Mouse (Mus musculus): ENCODE data around the gene Mcam. TPM values are rescaled to one million over a fixed set of nuclear protein-coding genes. Genes with fewer than 3 reads are reported as not detected.

Mcam gene
- total and polyA plus RNA-seq, 2 experiments from 2014 or later = 4.4 to 14.6 TPM

GRCm38 (mm10) chr9:44135731-44136411, 1.6 kb downstream of the Mcam start:
- H3K27ac ChIP-seq (ENCODE audit: low read depth, low read length) = no peak overlapping the region
- H3K9me3 ChIP-seq (ENCODE audit: low read length) = no peaks in the 10 kb centered on the region
- no peak for TF ChIP-seq CTCF (IDR thresholded peaks at IDR 0.05)
- DNase-seq (ENCODE audit: low spot score) (no peak), ATAC-seq (ENCODE audit: low FRiP score) (peak; percentile 14; the same call in 1 of the 2 replicates)
- H3K9ac ChIP-seq (replicated peaks; ENCODE audit: low read length, poor library complexity, severe bottlenecking) = no peak overlapping the region
- 67% methylated on average over 7 of the region's 7 CpGs for WGBS
- H3K36me3 ChIP-seq (ENCODE audit: insufficient read depth, low read length) = no peaks in the 10 kb centered on the region
- H3K4me1 ChIP-seq (ENCODE audit: insufficient read depth, low read length) = peaks cover 2% of the 10 kb centered on the region
- peak overlapping the region; percentile 39; the same call in 1 of the 2 replicates for H3K4me3 ChIP-seq (ENCODE audit: low read depth, low read length)
- peak overlapping the region; percentile 78 for H3K4me2 ChIP-seq (ENCODE audit: low read depth, low read length, poor library complexity, severe bottlenecking)
- H3K27me3 ChIP-seq (ENCODE audit: insufficient read depth, low read length) = peaks cover 32% of the 10 kb centered on the region

- Histone ChIP-seq H3K27ac (ENCODE audit: low read depth, low read length) (no peak overlapping the region), H3K27me3 (ENCODE audit: insufficient read depth, low read length) (peaks cover 30% of the 10 kb centered on the region), H3K4me2 (ENCODE audit: low read depth, low read length, poor library complexity, severe bottlenecking) (no peak overlapping the region), H3K4me1 (ENCODE audit: insufficient read depth, low read length) (peaks cover 2% of the 10 kb centered on the region), H3K9ac (replicated peaks; ENCODE audit: low read length, poor library complexity, severe bottlenecking) (no peak overlapping the region), H3K9me3 (ENCODE audit: low read length) (no peaks in the 10 kb centered on the region), H3K36me3 (ENCODE audit: insufficient read depth, low read length) (peaks cover 6% of the 10 kb centered on the region; the same call in 1 of the 2 replicates), H3K4me3 (ENCODE audit: low read depth, low read length) (no peak overlapping the region)
- DNase-seq (ENCODE audit: low spot score) (no peak), ATAC-seq (ENCODE audit: low FRiP score) (no peak)
- WGBS = 76% methylated on average over 4 of the region's 4 CpGs
- no peak for TF ChIP-seq CTCF (IDR thresholded peaks at IDR 0.05)
These were observed 3.6 kb downstream of the Mcam start for GRCm38 (mm10) chr9:44137846-44138245.

- Histone ChIP-seq H3K4me1 (ENCODE audit: insufficient read depth, low read length) (no peaks in the 10 kb centered on the region), H3K27ac (ENCODE audit: low read depth, low read length) (no peak overlapping the region), H3K9ac (replicated peaks; ENCODE audit: low read length, poor library complexity, severe bottlenecking) (no peak overlapping the region), H3K4me3 (ENCODE audit: low read depth, low read length) (no peak overlapping the region), H3K36me3 (ENCODE audit: insufficient read depth, low read length) (peaks cover 10% of the 10 kb centered on the region; the same call in 1 of the 2 replicates), H3K4me2 (ENCODE audit: low read depth, low read length, poor library complexity, severe bottlenecking) (no peak overlapping the region), H3K27me3 (ENCODE audit: insufficient read depth, low read length) (no peaks in the 10 kb centered on the region), H3K9me3 (ENCODE audit: low read length) (no peaks in the 10 kb centered on the region)
- 62% methylated on average over 5 of the region's 5 CpGs for WGBS
- TF ChIP-seq CTCF (IDR thresholded peaks at IDR 0.05) = no peak
- no peak for ATAC-seq (ENCODE audit: low FRiP score)
- DNase-seq (ENCODE audit: low spot score) = no peak
These were observed 7.7 kb downstream of the Mcam start for GRCm38 (mm10) chr9:44141951-44142350.

GRCm38 (mm10) chr9:44143421-44143820, 9.2 kb downstream of the Mcam start:
- Histone ChIP-seq H3K9ac (replicated peaks; ENCODE audit: low read length, poor library complexity, severe bottlenecking) (no peak overlapping the region), H3K27ac (ENCODE audit: low read depth, low read length) (no peak overlapping the region), H3K4me1 (ENCODE audit: insufficient read depth, low read length) (no peaks in the 10 kb centered on the region), H3K36me3 (ENCODE audit: insufficient read depth, low read length) (peaks cover 10% of the 10 kb centered on the region; the same call in 1 of the 2 replicates), H3K4me2 (ENCODE audit: low read depth, low read length, poor library complexity, severe bottlenecking) (no peak overlapping the region), H3K9me3 (ENCODE audit: low read length) (no peaks in the 10 kb centered on the region), H3K4me3 (ENCODE audit: low read depth, low read length) (no peak overlapping the region), H3K27me3 (ENCODE audit: insufficient read depth, low read length) (no peaks in the 10 kb centered on the region)
- ATAC-seq (ENCODE audit: low FRiP score) = no peak
- 70% methylated on average over 5 of the region's 5 CpGs for WGBS
- DNase-seq (ENCODE audit: low spot score) = no peak
- no peak for TF ChIP-seq CTCF (IDR thresholded peaks at IDR 0.05)

- ATAC-seq (ENCODE audit: low FRiP score) (no peak), DNase-seq (ENCODE audit: low spot score) (no peak)
- Histone ChIP-seq H3K4me2 (ENCODE audit: low read depth, low read length, poor library complexity, severe bottlenecking) (no peak overlapping the region), H3K36me3 (ENCODE audit: insufficient read depth, low read length) (peaks cover 10% of the 10 kb centered on the region; the same call in 1 of the 2 replicates), H3K9me3 (ENCODE audit: low read length) (no peaks in the 10 kb centered on the region), H3K27ac (ENCODE audit: low read depth, low read length) (no peak overlapping the region), H3K4me3 (ENCODE audit: low read depth, low read length) (no peak overlapping the region), H3K4me1 (ENCODE audit: insufficient read depth, low read length) (no peaks in the 10 kb centered on the region), H3K9ac (replicated peaks; ENCODE audit: low read length, poor library complexity, severe bottlenecking) (no peak overlapping the region), H3K27me3 (ENCODE audit: insufficient read depth, low read length) (no peaks in the 10 kb centered on the region)
- 39% methylated on average over 5 of the region's 8 CpGs for WGBS
- peak; percentile 23 for TF ChIP-seq CTCF (IDR thresholded peaks at IDR 0.05)
These were observed 9.9 kb downstream of the Mcam start for GRCm38 (mm10) chr9:44144023-44144717.

- Histone ChIP-seq H3K4me1 (ENCODE audit: insufficient read depth, low read length) (no peaks in the 10 kb centered on the region), H3K4me2 (ENCODE audit: low read depth, low read length, poor library complexity, severe bottlenecking) (no peak overlapping the region), H3K9ac (replicated peaks; ENCODE audit: low read length, poor library complexity, severe bottlenecking) (no peak overlapping the region), H3K27me3 (ENCODE audit: insufficient read depth, low read length) (no peaks in the 10 kb centered on the region), H3K36me3 (ENCODE audit: insufficient read depth, low read length) (peaks cover 10% of the 10 kb centered on the region; the same call in 1 of the 2 replicates), H3K27ac (ENCODE audit: low read depth, low read length) (no peak overlapping the region), H3K9me3 (ENCODE audit: low read length) (no peaks in the 10 kb centered on the region), H3K4me3 (ENCODE audit: low read depth, low read length) (no peak overlapping the region)
- no peak for TF ChIP-seq CTCF (IDR thresholded peaks at IDR 0.05)
- no peak for ATAC-seq (ENCODE audit: low FRiP score)
- DNase-seq (ENCODE audit: low spot score) = no peak
These were observed 10.4 kb downstream of the Mcam start for GRCm38 (mm10) chr9:44144718-44145060.

Data from midbrain, postnatal 0 days (tissue).